In genomic region chr5:112167790-112168189, GRCm38 (mm10) we compare ENCODE assay signal across 23 mouse cellular contexts.
DNase-seq lines count a peak whose midpoint lies in the region; ATAC-seq lines count a peak whose summit lies in the region.
"Had no signal": no experiment of that assay in that cellular context is flagged by ENCODE, and none has a peak within 500 bp of the region (broad histone marks: within the 10 kb centered on the region; RNA-seq: fewer than 3 reads in every experiment).

No protein-coding gene starts in this region.

- H3K9me3 ChIP-seq in forebrain, embryonic 10.5 days: no peaks in the 10 kb centered on the region
- no peaks in the 10 kb centered on the region for H3K9me3 ChIP-seq in forebrain, embryonic 14.5 days (replicated peaks; ENCODE audit: control insufficient read depth, low read length)
- H3K9me3 ChIP-seq: embryonic facial prominence, embryonic 10.5 days; embryonic facial prominence, embryonic 12.5 days; forebrain, embryonic 13.5 days had no signal

- peaks cover 66% of the 10 kb centered on the region for H3K27me3 ChIP-seq in forebrain, embryonic 10.5 days (ENCODE audit: poor library complexity, severe bottlenecking)
- no peaks in the 10 kb centered on the region for H3K27me3 ChIP-seq in forebrain, embryonic 14.5 days (replicated peaks; ENCODE audit: control insufficient read depth, insufficient read depth, low read length)

- no peak overlapping the region for H3K9ac ChIP-seq in forebrain, embryonic 14.5 days (ENCODE audit: low read length)
- H3K9ac ChIP-seq: embryonic facial prominence, embryonic 12.5 days; forebrain, postnatal 0 days had no signal

- H3K4me3 ChIP-seq in forebrain, embryonic 10.5 days: no peak overlapping the region
- H3K4me3 ChIP-seq in forebrain, embryonic 14.5 days (ENCODE audit: low read depth, low read length): no peak overlapping the region
- H3K4me3 ChIP-seq: embryonic facial prominence, embryonic 10.5 days; embryonic facial prominence, embryonic 12.5 days; forebrain, embryonic 13.5 days had no signal

- no peak for ATAC-seq in forebrain, embryonic 14.5 days
- ATAC-seq: activated CD4-positive, CD25-positive, alpha-beta regulatory T cell, adult 4 months; CD4-positive, CD25-positive, alpha-beta regulatory T cell, adult 4 months; forebrain, embryonic 13.5 days; forebrain, postnatal 0 days; Patski had no signal

- H3K27ac ChIP-seq in forebrain, embryonic 10.5 days: peak overlapping the region; percentile 69
- no peak overlapping the region for H3K27ac ChIP-seq in forebrain, embryonic 14.5 days (ENCODE audit: low read depth, low read length)
- H3K27ac ChIP-seq: embryonic facial prominence, embryonic 10.5 days; embryonic facial prominence, embryonic 12.5 days had no signal

- no peak overlapping the region for H3K4me2 ChIP-seq in forebrain, embryonic 14.5 days (ENCODE audit: low read length)
- H3K4me2 ChIP-seq: embryonic facial prominence, embryonic 12.5 days; forebrain, embryonic 13.5 days had no signal

- 48% methylated on average over 10 of the region's 10 CpGs for WGBS in forebrain, embryonic 10.5 days
- WGBS in forebrain, embryonic 14.5 days: 48% methylated on average over 10 of the region's 10 CpGs

- no peaks in the 10 kb centered on the region for H3K36me3 ChIP-seq in forebrain, embryonic 10.5 days (replicated peaks)
- H3K36me3 ChIP-seq in forebrain, embryonic 14.5 days (ENCODE audit: control insufficient read depth, insufficient read depth, low read length): no peaks in the 10 kb centered on the region
- H3K36me3 ChIP-seq: embryonic facial prominence, embryonic 10.5 days; embryonic facial prominence, embryonic 12.5 days; G1E had no signal

- peaks cover 53% of the 10 kb centered on the region for H3K4me1 ChIP-seq in forebrain, embryonic 10.5 days
- peaks cover 13% of the 10 kb centered on the region for H3K4me1 ChIP-seq in forebrain, embryonic 14.5 days (ENCODE audit: control insufficient read depth, insufficient read depth, low read length)

- DNase-seq in forebrain, embryonic 10.5 days (ENCODE audit: extremely low spot score, low spot score): no peak
- no peak for DNase-seq in forebrain, embryonic 14.5 days (ENCODE audit: low spot score)
- DNase-seq in heart, adult 11 months: peak; percentile 81
- DNase-seq in heart, adult 8-10 months (ENCODE audit: low spot score): no peak
- peak; percentile 52 for DNase-seq in retina, embryonic 14.5 days (ENCODE audit: low spot score)
- no peak for DNase-seq in urinary bladder, postnatal 10 days (ENCODE audit: low spot score)
- DNase-seq: adrenal gland, adult 8-10 months; adrenal gland, postnatal 14 days; adrenal gland, postnatal 36 days; B cell, adult 2 months; cerebellum, adult 11-12 months; cerebellum, adult 2 months; cerebellum, adult 9-10 months; cerebellum, postnatal 10 days; cerebellum, postnatal 25 days; forebrain, postnatal 0 days had no signal

Comparison
In these comparisons a context has a peak if more than half of its experiments do, and no peak if none do; other contexts are left out.
1. DNase-seq: peak in heart, adult 11 months (single experiment) and retina, embryonic 14.5 days (single experiment); none in forebrain, embryonic 10.5 days (single experiment), forebrain, embryonic 14.5 days (single experiment), heart, adult 8-10 months (single experiment) and urinary bladder, postnatal 10 days (single experiment).